Mouse (Mus musculus): ENCODE measurements at regions not wholly inside any gene's neighbourhood (a gene's known extent, or its start where the extent isn't known, plus 50 kb on each side); places are given as distances from the start of the nearest gene placed in this dataset.

- ATAC-seq (ENCODE audit: insufficient read depth) (no peak), DNase-seq (no peak)
- Histone ChIP-seq H3K4me3 (ENCODE audit: low read depth, low read length) (no peak overlapping the region), H3K27me3 (ENCODE audit: insufficient read depth, low read length) (no peaks in the 10 kb centered on the region), H3K4me1 (ENCODE audit: insufficient read depth) (peaks cover 43% of the 10 kb centered on the region), H3K4me2 (no peak overlapping the region), H3K27ac (ENCODE audit: low read depth) (peak overlapping the region; percentile 79; the same call in 1 of the 2 replicates), H3K36me3 (ENCODE audit: insufficient read depth) (no peaks in the 10 kb centered on the region), H3K9me3 (ENCODE audit: low read depth, low read length) (no peaks in the 10 kb centered on the region), H3K9ac (no peak overlapping the region)
- 49% methylated on average over 3 of the region's 3 CpGs for WGBS
- TF ChIP-seq CTCF (IDR thresholded peaks at IDR 0.05; ENCODE audit: low read depth) = no peak
Observed at GRCm38 (mm10) chr13:63717249-63717648, 97.8 kb upstream of the Ercc6l2 start.

GRCm38 (mm10) chr13:63718782-63719181 lies 96.3 kb upstream of the Ercc6l2 start:
- Histone ChIP-seq H3K9me3 (ENCODE audit: low read depth, low read length) (no peaks in the 10 kb centered on the region), H3K36me3 (ENCODE audit: insufficient read depth) (no peaks in the 10 kb centered on the region), H3K27me3 (ENCODE audit: insufficient read depth, low read length) (no peaks in the 10 kb centered on the region), H3K4me1 (ENCODE audit: insufficient read depth) (peaks cover 47% of the 10 kb centered on the region), H3K4me3 (ENCODE audit: low read depth, low read length) (no peak overlapping the region), H3K4me2 (no peak overlapping the region), H3K27ac (ENCODE audit: low read depth) (peak overlapping the region; percentile 91), H3K9ac (no peak overlapping the region)
- ATAC-seq (ENCODE audit: insufficient read depth) (no peak), DNase-seq (no peak)
- no peak for TF ChIP-seq CTCF (IDR thresholded peaks at IDR 0.05; ENCODE audit: low read depth)
- 28% methylated on average over 2 of the region's 2 CpGs for WGBS

GRCm38 (mm10) chr13:63719351-63720207 lies 95.5 kb upstream of the Ercc6l2 start:
- peak overlapping the region; percentile 91 for H3K27ac ChIP-seq (ENCODE audit: low read depth)
- peak; percentile 94 for ATAC-seq (ENCODE audit: insufficient read depth)
- no peaks in the 10 kb centered on the region for H3K9me3 ChIP-seq (ENCODE audit: low read depth, low read length)
- no peak overlapping the region for H3K4me3 ChIP-seq (ENCODE audit: low read depth, low read length)
- no peak for TF ChIP-seq CTCF (IDR thresholded peaks at IDR 0.05; ENCODE audit: low read depth)
- peak; percentile 93 for DNase-seq
- H3K27me3 ChIP-seq (ENCODE audit: insufficient read depth, low read length) = no peaks in the 10 kb centered on the region
- peak overlapping the region; percentile 20 for H3K4me2 ChIP-seq
- H3K4me1 ChIP-seq (ENCODE audit: insufficient read depth) = peaks cover 54% of the 10 kb centered on the region
- H3K36me3 ChIP-seq (ENCODE audit: insufficient read depth) = no peaks in the 10 kb centered on the region
- WGBS = 8% methylated on average over 8 of the region's 8 CpGs
- H3K9ac ChIP-seq = no peak overlapping the region

GRCm38 (mm10) chr13:63720610-63721009 lies 94.4 kb upstream of the Ercc6l2 start:
- Histone ChIP-seq H3K36me3 (ENCODE audit: insufficient read depth) (no peaks in the 10 kb centered on the region), H3K27ac (ENCODE audit: low read depth) (peak overlapping the region; percentile 91), H3K9ac (no peak overlapping the region), H3K4me3 (ENCODE audit: low read depth, low read length) (no peak overlapping the region), H3K4me2 (no peak overlapping the region), H3K27me3 (ENCODE audit: insufficient read depth, low read length) (no peaks in the 10 kb centered on the region), H3K4me1 (ENCODE audit: insufficient read depth) (peaks cover 63% of the 10 kb centered on the region), H3K9me3 (ENCODE audit: low read depth, low read length) (no peaks in the 10 kb centered on the region)
- WGBS = 32% methylated on average over 3 of the region's 3 CpGs
- ATAC-seq (ENCODE audit: insufficient read depth) (no peak), DNase-seq (no peak)
- TF ChIP-seq CTCF (IDR thresholded peaks at IDR 0.05; ENCODE audit: low read depth) = no peak

- no peak overlapping the region for H3K4me3 ChIP-seq (ENCODE audit: low read depth, low read length)
Observed at GRCm38 (mm10) chr13:63721011-63721625, 93.9 kb upstream of the Ercc6l2 start.

GRCm38 (mm10) chr13:63724293-63724692 lies 90.7 kb upstream of the Ercc6l2 start:
- Histone ChIP-seq H3K9ac (no peak overlapping the region), H3K4me1 (ENCODE audit: insufficient read depth) (peaks cover 57% of the 10 kb centered on the region), H3K36me3 (ENCODE audit: insufficient read depth) (no peaks in the 10 kb centered on the region), H3K4me2 (no peak overlapping the region), H3K9me3 (ENCODE audit: low read depth, low read length) (no peaks in the 10 kb centered on the region), H3K27ac (ENCODE audit: low read depth) (peak overlapping the region; percentile 90), H3K4me3 (ENCODE audit: low read depth, low read length) (no peak overlapping the region), H3K27me3 (ENCODE audit: insufficient read depth, low read length) (no peaks in the 10 kb centered on the region)
- 58% methylated on average over 2 of the region's 2 CpGs for WGBS
- ATAC-seq (ENCODE audit: insufficient read depth) = peak; percentile 21; the same call in 1 of the 2 replicates
- peak; percentile 88 for DNase-seq
- no peak for TF ChIP-seq CTCF (IDR thresholded peaks at IDR 0.05; ENCODE audit: low read depth)

More at GRCm38 (mm10) chr13:63721011-63721625, 93.9 kb upstream of the Ercc6l2 start:
- ATAC-seq (ENCODE audit: insufficient read depth) (no peak), DNase-seq (no peak)
- Histone ChIP-seq H3K4me1 (ENCODE audit: insufficient read depth) (peaks cover 65% of the 10 kb centered on the region), H3K9me3 (ENCODE audit: low read depth, low read length) (no peaks in the 10 kb centered on the region), H3K4me2 (no peak overlapping the region), H3K36me3 (ENCODE audit: insufficient read depth) (no peaks in the 10 kb centered on the region), H3K27ac (ENCODE audit: low read depth) (peak overlapping the region; percentile 91), H3K9ac (no peak overlapping the region), H3K27me3 (ENCODE audit: insufficient read depth, low read length) (no peaks in the 10 kb centered on the region)
- TF ChIP-seq CTCF (IDR thresholded peaks at IDR 0.05; ENCODE audit: low read depth) = no peak
- 60% methylated on average over 5 of the region's 5 CpGs for WGBS
